24 mouse cellular contexts compared by ENCODE assay signal in the genomic region with DNA sequence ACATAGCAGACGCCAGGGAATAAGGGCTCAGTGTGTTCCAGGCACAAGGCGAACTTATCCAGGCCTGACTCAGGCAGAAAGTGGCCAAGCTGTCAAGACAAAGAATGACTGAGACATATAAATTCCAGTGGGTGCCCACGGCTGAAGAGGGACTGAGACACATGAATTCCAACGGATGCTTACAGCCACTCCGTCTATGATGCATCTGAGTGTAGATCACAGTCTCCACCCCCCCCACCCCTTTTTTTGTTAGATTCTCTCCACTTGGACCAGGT. TPM values are rescaled to one million over a fixed set of nuclear protein-coding genes. Genes with fewer than 3 reads are reported as not detected.
A peak's percentile ranks its signal among the peaks of the same experiment; 100 is the strongest.
DNase-seq lines count a peak whose midpoint lies in the region; ATAC-seq and TF ChIP-seq lines count a peak whose summit lies in the region.
"Had no signal": no experiment of that assay in that cellular context is flagged by ENCODE, and none has a peak within 500 bp of the region (broad histone marks: within the 10 kb centered on the region; RNA-seq: fewer than 3 reads in every experiment).

No protein-coding gene starts in this region.

- H3K9me3 ChIP-seq in hindbrain, postnatal 0 days (ENCODE audit: low read length) = no peaks in the 10 kb centered on the region
- H3K9me3 ChIP-seq in hindbrain, embryonic 11.5 days (ENCODE audit: control insufficient read depth, low read length) = no peaks in the 10 kb centered on the region

- no peak for DNase-seq in hindbrain, postnatal 0 days (ENCODE audit: low spot score)
- no peak for DNase-seq in hindbrain, embryonic 11.5 days (ENCODE audit: low spot score)
- no peak for DNase-seq in thymus, adult 2 months
- DNase-seq in thymus, postnatal 0 days (ENCODE audit: low spot score) = no peak
- no peak for DNase-seq in adipocyte (ENCODE audit: low spot score)
- DNase-seq in gastrocnemius, postnatal 25 days = no peak
- DNase-seq: adrenal gland, postnatal 10 days; B cell, adult 2 months; cerebellum, adult 11 months; cerebellum, postnatal 10 days; gastrocnemius, adult 2 months; heart, postnatal 4 days; kidney, adult 2 months; kidney, postnatal 10 days; left cerebral cortex, postnatal 4 days; liver, postnatal 0 days; retina, postnatal 1 day; right cerebral cortex, postnatal 4 days had no signal

- 78% methylated on average over 5 of the region's 5 CpGs for WGBS in hindbrain, postnatal 0 days
- 83% methylated on average over 5 of the region's 5 CpGs for WGBS in hindbrain, embryonic 11.5 days
- 80% methylated on average over 5 of the region's 5 CpGs for WGBS in thymus, adult 2 months

- no peaks in the 10 kb centered on the region for H3K27me3 ChIP-seq in hindbrain, postnatal 0 days (ENCODE audit: insufficient read depth, low read length)
- no peaks in the 10 kb centered on the region for H3K27me3 ChIP-seq in hindbrain, embryonic 11.5 days (ENCODE audit: control insufficient read depth, insufficient read depth, low read length)
- no peaks in the 10 kb centered on the region for H3K27me3 ChIP-seq in thymus, adult 2 months (ENCODE audit: control insufficient read depth, insufficient read depth, low read length)

- no peak for TF ChIP-seq POLR2A in thymus, adult 2 months (IDR thresholded peaks at IDR 0.05; ENCODE audit: control insufficient read depth, extremely low read depth, insufficient read depth, low read length, poor library complexity)

- H3K4me1 ChIP-seq in hindbrain, postnatal 0 days (ENCODE audit: insufficient read depth, low read length) = no peaks in the 10 kb centered on the region
- no peaks in the 10 kb centered on the region for H3K4me1 ChIP-seq in hindbrain, embryonic 11.5 days (replicated peaks; ENCODE audit: control insufficient read depth, insufficient read depth, low read length)
- peaks cover 13% of the 10 kb centered on the region for H3K4me1 ChIP-seq in thymus, adult 2 months (replicated peaks; ENCODE audit: control insufficient read depth, insufficient read depth, low read length)

- H3K36me3 ChIP-seq in hindbrain, postnatal 0 days (ENCODE audit: insufficient read depth, low read length) = no peaks in the 10 kb centered on the region
- no peaks in the 10 kb centered on the region for H3K36me3 ChIP-seq in hindbrain, embryonic 11.5 days (ENCODE audit: control insufficient read depth, insufficient read depth, low read length)
- H3K36me3 ChIP-seq in thymus, adult 2 months (ENCODE audit: control insufficient read depth, insufficient read depth, low read length) = no peaks in the 10 kb centered on the region

- ATAC-seq in hindbrain, postnatal 0 days = no peak
- ATAC-seq in hindbrain, embryonic 11.5 days (ENCODE audit: low FRiP score) = no peak
- peak; percentile 26 for ATAC-seq in inflammation-experienced regulatory T-cells, adult 6 months
- ATAC-seq: liver, postnatal 0 days had no signal

- no peak overlapping the region for H3K4me2 ChIP-seq in hindbrain, postnatal 0 days (ENCODE audit: low read depth, low read length)
- no peak overlapping the region for H3K4me2 ChIP-seq in hindbrain, embryonic 11.5 days (replicated peaks; ENCODE audit: low read depth, low read length)
- H3K4me2 ChIP-seq: midbrain, embryonic 11.5 days had no signal

- peak overlapping the region; percentile 7; the same call in 1 of the 2 replicates for H3K27ac ChIP-seq in hindbrain, postnatal 0 days
- no peak overlapping the region for H3K27ac ChIP-seq in hindbrain, embryonic 11.5 days (ENCODE audit: low read depth, low read length)
- H3K27ac ChIP-seq in thymus, adult 2 months (ENCODE audit: control insufficient read depth, insufficient read depth, low read length) = peak overlapping the region; percentile 51; the same call in 1 of the 2 replicates
- H3K27ac ChIP-seq: left cerebral cortex, adult 2 months had no signal

- no peak for TF ChIP-seq CTCF in hindbrain, postnatal 0 days (IDR thresholded peaks at IDR 0.05; ENCODE audit: low read depth)
- no peak for TF ChIP-seq CTCF in thymus, adult 2 months (IDR thresholded peaks at IDR 0.05; ENCODE audit: borderline replicate concordance, control insufficient read depth, extremely low read depth, insufficient read depth, low read length, poor library complexity)

- no peak overlapping the region for H3K9ac ChIP-seq in hindbrain, postnatal 0 days (replicated peaks; ENCODE audit: low read length)
- H3K9ac ChIP-seq in hindbrain, embryonic 11.5 days (ENCODE audit: low read depth, low read length) = no peak overlapping the region
- H3K9ac ChIP-seq: liver, postnatal 0 days had no signal

- no peak overlapping the region for H3K4me3 ChIP-seq in hindbrain, postnatal 0 days (ENCODE audit: low read length)
- H3K4me3 ChIP-seq in hindbrain, embryonic 11.5 days (ENCODE audit: low read depth, low read length) = no peak overlapping the region
- H3K4me3 ChIP-seq in thymus, adult 2 months (ENCODE audit: control insufficient read depth, insufficient read depth, low read length) = no peak overlapping the region
- H3K4me3 ChIP-seq: gastrocnemius, adult 2 months; left cerebral cortex, adult 2 months had no signal

RNA-seq across cellular contexts. Expression of a gene that starts 35.8 kb away (rescaled TPM):
- total RNA-seq in hindbrain, postnatal 0 days (2014; rRNA removed) = 132 and 134 TPM in 2 replicates
- 59.5 and 63.6 TPM in 2 replicates for polyA plus RNA-seq in hindbrain, postnatal 0 days (2015; fragmentation: Nextera tagmentation; extraction: Ambion mirVana)
- polyA plus RNA-seq in hindbrain, embryonic 11.5 days (2014; fragmentation: Nextera tagmentation; extraction: Ambion mirVana) = 110 TPM in 2 replicates
- 91.4 and 95.5 TPM in 2 replicates for polyA plus RNA-seq in thymus, adult 2 months (2012; rRNA removed)
- 78.6 and 84.1 TPM in 2 replicates for polyA plus RNA-seq in thymus, postnatal 0 days (2015; fragmentation: Nextera tagmentation; extraction: Ambion mirVana)
- polyA plus RNA-seq in inflammation-experienced regulatory T-cells, adult 6 months (2017; shearing (Covaris generic)) = 10 to 100 TPM; 29.6 to 31.6 (median 31.4) TPM
- total RNA-seq in gastrocnemius, postnatal 25 days (2021) = 10 to 100 TPM; 65.3 to 70.8 TPM

RNA-seq across cellular contexts. Expression of a gene that starts 36.2 kb away (rescaled TPM):
- total RNA-seq in hindbrain, postnatal 0 days (2014; rRNA removed) = not detected in 2 replicates
- polyA plus RNA-seq in hindbrain, postnatal 0 days (2015; fragmentation: Nextera tagmentation; extraction: Ambion mirVana) = 1.4 and 1.8 TPM in 2 replicates
- 1.0 TPM in 1 of 2 replicates, not detected in the other for polyA plus RNA-seq in hindbrain, embryonic 11.5 days (2014; fragmentation: Nextera tagmentation; extraction: Ambion mirVana)
- not detected in 2 replicates for polyA plus RNA-seq in thymus, adult 2 months (2012; rRNA removed)
- 1.6 and 2.0 TPM in 2 replicates for polyA plus RNA-seq in thymus, postnatal 0 days (2015; fragmentation: Nextera tagmentation; extraction: Ambion mirVana)
- not detected for polyA plus RNA-seq in inflammation-experienced regulatory T-cells, adult 6 months (2017; shearing (Covaris generic))
- total RNA-seq in gastrocnemius, postnatal 25 days (2021) = under 1 TPM in 1 of 2 experiments, not detected in 1; 0.91 TPM
- total RNA-seq: gastrocnemius, adult 2 months; granulocyte monocyte progenitor cell, adult 5-6 weeks; left cerebral cortex, postnatal 4 days; monocyte, adult 5-6 weeks had no signal
- polyA plus RNA-seq: forebrain, embryonic 11.5 days; kidney, adult 2 months had no signal
